Comparison of ENCODE assay signal across 14 mouse cellular contexts in the genomic region with DNA sequence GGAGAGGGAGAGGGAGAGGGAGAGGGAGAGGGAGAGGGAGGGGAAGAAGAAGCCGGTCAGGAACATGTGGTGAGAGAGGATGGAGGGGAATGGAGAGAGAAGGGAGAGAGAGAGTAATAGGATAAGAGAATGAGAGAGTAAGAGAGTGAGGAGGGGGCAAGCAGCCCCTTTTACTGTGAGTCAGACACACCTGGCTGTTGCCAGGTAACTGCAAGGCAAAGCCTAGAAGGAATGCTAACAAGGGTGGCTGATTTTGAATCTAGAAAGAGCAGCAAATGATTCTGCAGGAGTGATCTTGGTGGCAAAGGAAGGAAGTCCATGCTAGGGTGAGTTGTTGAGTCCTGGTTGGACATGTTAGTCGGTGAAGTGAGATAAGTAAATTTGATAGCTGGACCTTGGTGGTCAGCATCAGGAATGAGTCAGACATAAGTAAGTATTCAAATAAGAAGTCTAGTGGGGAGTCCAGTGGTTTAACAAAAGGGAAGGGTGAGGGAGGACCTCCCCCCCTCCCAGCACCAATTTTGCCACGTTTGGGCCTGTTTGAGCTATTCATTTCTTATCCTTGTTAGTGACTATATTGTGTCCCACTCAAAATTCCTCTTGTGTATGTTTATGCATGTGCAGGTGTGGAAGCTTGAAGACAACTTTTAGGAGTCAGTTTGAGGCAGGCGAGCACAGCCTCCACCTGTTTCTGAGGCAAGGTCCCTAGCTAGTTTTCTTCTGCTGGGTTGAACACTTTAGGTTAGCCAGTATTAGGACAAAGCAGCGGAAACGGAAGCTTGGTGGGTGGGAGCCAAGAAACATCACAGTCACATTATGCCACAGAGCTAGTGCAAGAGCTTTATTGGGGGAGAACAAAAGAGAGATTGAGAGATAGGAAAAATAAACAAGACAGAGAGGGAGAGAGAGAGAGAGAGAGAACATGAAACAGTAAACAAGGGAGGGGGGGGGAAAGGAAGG. TPM values are rescaled to one million over a fixed set of nuclear protein-coding genes. Genes with fewer than 3 reads are reported as not detected.
DNase-seq lines count a peak whose midpoint lies in the region; ATAC-seq lines count a peak whose summit lies in the region.
"Had no signal": no experiment of that assay in that cellular context is flagged by ENCODE, and none has a peak within 500 bp of the region (broad histone marks: within the 10 kb centered on the region; RNA-seq: fewer than 3 reads in every experiment).

No protein-coding gene starts in this region.

- no peaks in the 10 kb centered on the region for H3K36me3 ChIP-seq in stomach, embryonic 16.5 days (ENCODE audit: control insufficient read depth, insufficient read depth, low read length)
- H3K36me3 ChIP-seq: heart, embryonic 13.5 days; midbrain, embryonic 10.5 days; neural tube, embryonic 13.5 days had no signal

- no peaks in the 10 kb centered on the region for H3K27me3 ChIP-seq in stomach, embryonic 16.5 days (ENCODE audit: control insufficient read depth, insufficient read depth, low read length)
- H3K27me3 ChIP-seq: heart, embryonic 13.5 days; neural tube, embryonic 13.5 days had no signal

- no peak overlapping the region for H3K4me2 ChIP-seq in stomach, embryonic 16.5 days (ENCODE audit: low read depth, low read length)
- H3K4me2 ChIP-seq: heart, embryonic 13.5 days; neural tube, embryonic 13.5 days had no signal

- peak; percentile 82 for DNase-seq in CD4-positive helper T cell, adult 2 months (ENCODE audit: low read depth, low spot score)
- peak; percentile 82 for DNase-seq in induced T-regulatory cell, adult 2 months (ENCODE audit: low read depth)
- DNase-seq in layer of hippocampus, postnatal 14 days (ENCODE audit: low spot score in 2 of 2) = no peak
- no peak for DNase-seq in gastrocnemius, adult 18-20 months (ENCODE audit: low spot score)
- DNase-seq: cerebellum, postnatal 25 days; kidney, postnatal 4 days had no signal

- H3K4me3 ChIP-seq in stomach, embryonic 16.5 days (replicated peaks; ENCODE audit: low read length) = no peak overlapping the region
- H3K4me3 ChIP-seq: heart, embryonic 13.5 days; midbrain, embryonic 10.5 days; neural tube, embryonic 13.5 days had no signal

- ATAC-seq in CD4-positive, CD25-positive, alpha-beta regulatory T cell, adult 4 months = peak; percentile 74
- ATAC-seq in stomach, embryonic 16.5 days (ENCODE audit: insufficient read depth, low FRiP score) = no peak
- no peak for ATAC-seq in cerebellum, adult (ENCODE audit: insufficient number of reproducible peaks, low FRiP score, low TSS enrichment)
- ATAC-seq: hindbrain, postnatal 0 days had no signal

- no peak overlapping the region for H3K9ac ChIP-seq in stomach, embryonic 16.5 days (ENCODE audit: low read length)
- H3K9ac ChIP-seq: heart, embryonic 13.5 days; liver, embryonic 14.5 days; neural tube, embryonic 13.5 days had no signal

- 58% methylated on average over 6 of the region's 6 CpGs for WGBS in stomach, embryonic 16.5 days

- peaks cover 9% of the 10 kb centered on the region for H3K4me1 ChIP-seq in stomach, embryonic 16.5 days (ENCODE audit: control insufficient read depth, insufficient read depth, low read length)

- no peaks in the 10 kb centered on the region for H3K9me3 ChIP-seq in stomach, embryonic 16.5 days (replicated peaks; ENCODE audit: control insufficient read depth, low read length)
- H3K9me3 ChIP-seq: neural tube, embryonic 13.5 days had no signal

- peak overlapping the region; percentile 82 for H3K27ac ChIP-seq in stomach, embryonic 16.5 days (ENCODE audit: low read length)
- H3K27ac ChIP-seq: hindbrain, postnatal 0 days; liver, embryonic 14.5 days; midbrain, embryonic 10.5 days; neural tube, embryonic 13.5 days had no signal

RNA-seq across cellular contexts. Expression of a gene that starts 15.2 kb away (rescaled TPM):
- 100 to 1,000 TPM in 1 of 2 experiments, 10 to 100 TPM in 1; 96.5 to 115 TPM for polyA plus RNA-seq in CD4-positive, CD25-positive, alpha-beta regulatory T cell, adult 4 months (2017; shearing (Covaris generic))
- polyA plus RNA-seq in stomach, embryonic 16.5 days (2015; fragmentation: Nextera tagmentation; extraction: Ambion mirVana) = 30.0 and 34.0 TPM in 2 replicates
- 100 to 1,000 TPM; 108 to 121 TPM for total RNA-seq in layer of hippocampus, postnatal 14 days (2021)
- 10 to 100 TPM; 40.0 to 42.4 TPM for total RNA-seq in gastrocnemius, adult 18-20 months (2021)

Comparison
In these comparisons a context has a peak if more than half of its experiments do, and no peak if none do; other contexts are left out.
1. DNase-seq: peak in CD4-positive helper T cell, adult 2 months (single experiment) and induced T-regulatory cell, adult 2 months (single experiment); none in layer of hippocampus, postnatal 14 days (0 of 2) and gastrocnemius, adult 18-20 months (single experiment).